Mouse (Mus musculus) cerebellum, adult (tissue): Measurements from ENCODE around the gene Ophn1.
A peak's percentile ranks its signal among the peaks of the same experiment; 100 is the strongest.

Source experiments
- ATAC-seq: cut with Nextera tagmentation; 2 replicates; pipeline ENCODE4 v1.9.2; 2017; ENCODE audit warnings: mild to moderate bottlenecking, moderate library complexity, mixed read lengths; ENCODE audit not compliant: insufficient number of reproducible peaks, low FRiP score, low TSS enrichment

Ophn1 gene

GRCm38 (mm10) chrX:98841606-98842005 lies 49.2 kb downstream of the Ophn1 start:
- no peak for ATAC-seq

- no peak for ATAC-seq
Measured at GRCm38 (mm10) chrX:98835989-98836388, 54.8 kb downstream of the Ophn1 start.

GRCm38 (mm10) chrX:98803813-98804212 lies 87.0 kb downstream of the Ophn1 start:
- ATAC-seq, result 0 out of 2 replicates have a peak, but pooled peaks have one; percentile 61

GRCm38 (mm10) chrX:98774247-98774950 lies 116.4 kb downstream of the Ophn1 start:
- no peak for ATAC-seq

- peak; percentile 58 for ATAC-seq
Measured at GRCm38 (mm10) chrX:98755089-98755488, 135.7 kb downstream of the Ophn1 start.

GRCm38 (mm10) chrX:98751279-98751817 lies 139.5 kb downstream of the Ophn1 start:
- no peak for ATAC-seq

GRCm38 (mm10) chrX:98736758-98737157 lies 154.1 kb downstream of the Ophn1 start:
- no peak for ATAC-seq

GRCm38 (mm10) chrX:98722991-98723390 lies 167.8 kb downstream of the Ophn1 start:
- no peak for ATAC-seq

GRCm38 (mm10) chrX:98707766-98708165 lies 183.1 kb downstream of the Ophn1 start:
- ATAC-seq, result no peak

GRCm38 (mm10) chrX:98701635-98702034 lies 189.2 kb downstream of the Ophn1 start:
- ATAC-seq, result peak; percentile 70

- ATAC-seq, result no peak
Measured at GRCm38 (mm10) chrX:98682603-98683002, 208.2 kb downstream of the Ophn1 start.

GRCm38 (mm10) chrX:98681281-98681680 lies 209.5 kb downstream of the Ophn1 start:
- no peak for ATAC-seq

GRCm38 (mm10) chrX:98670988-98671387 lies 219.8 kb downstream of the Ophn1 start:
- no peak for ATAC-seq

GRCm38 (mm10) chrX:98651431-98651830 lies 239.4 kb downstream of the Ophn1 start:
- no peak for ATAC-seq

- ATAC-seq, result no peak
Measured at GRCm38 (mm10) chrX:98628666-98629404, 262.0 kb downstream of the Ophn1 start.

- no peak for ATAC-seq
Measured at GRCm38 (mm10) chrX:98618865-98619264, 272.0 kb downstream of the Ophn1 start.

- no peak for ATAC-seq
Measured at GRCm38 (mm10) chrX:98617426-98617825, 273.4 kb downstream of the Ophn1 start.

- ATAC-seq, result no peak
Measured at GRCm38 (mm10) chrX:98574201-98574600, 316.6 kb downstream of the Ophn1 start.

- no peak for ATAC-seq
Measured at GRCm38 (mm10) chrX:98546458-98546857, 344.4 kb downstream of the Ophn1 start.

GRCm38 (mm10) chrX:98515329-98515728 lies 375.5 kb downstream of the Ophn1 start:
- no peak for ATAC-seq

- no peak for ATAC-seq
Measured at GRCm38 (mm10) chrX:98514359-98514904, 376.4 kb downstream of the Ophn1 start.
